Mouse (Mus musculus) layer of hippocampus, adult 18-20 months (tissue): ENCODE results near the gene Srsf4. TPM values are rescaled to one million over a fixed set of nuclear protein-coding genes. Genes with fewer than 3 reads are reported as not detected.
A peak's percentile ranks its signal among the peaks of the same experiment; 100 is the strongest.

Source experiments
- DNase-seq, 2 experiments: peaks; one replicate each; pipeline ENCODE4 v3.0.0; 2022; ENCODE audit warnings: low spot score in 2 of 2
- total RNA-seq, 2 experiments: library from RNA; stranded (reverse); gene quantifications; 2 replicates each; pipeline ENCODE4 v1.2.3; 2021

Srsf4 gene
- total RNA-seq, 2 experiments from 2014 or later: 71.4 to 71.5 TPM

- peak in 1 of 2 experiments; percentile 14 for DNase-seq
Observed at GRCm38 (mm10) chr4:131872672-131873292, 635 bp upstream of the Srsf4 start.

GRCm38 (mm10) chr4:131874169-131874536 is 736 bp downstream of the Srsf4 start:
- no peak for DNase-seq

GRCm38 (mm10) chr4:131874567-131874966 is 1.1 kb downstream of the Srsf4 start:
- DNase-seq: no peak

- DNase-seq: no peak
Observed at GRCm38 (mm10) chr4:131875242-131875641, 1.8 kb downstream of the Srsf4 start.

- no peak for DNase-seq
Observed at GRCm38 (mm10) chr4:131876836-131877235, 3.4 kb downstream of the Srsf4 start.

- DNase-seq: no peak
Observed at GRCm38 (mm10) chr4:131879692-131880091, 6.3 kb downstream of the Srsf4 start.

- no peak for DNase-seq
Observed at GRCm38 (mm10) chr4:131881306-131881705, 7.9 kb downstream of the Srsf4 start.

GRCm38 (mm10) chr4:131883571-131883970 is 10.2 kb downstream of the Srsf4 start:
- no peak for DNase-seq

- no peak for DNase-seq
Observed at GRCm38 (mm10) chr4:131885376-131885775, 12.0 kb downstream of the Srsf4 start.

GRCm38 (mm10) chr4:131888564-131888963 is 15.1 kb downstream of the Srsf4 start:
- no peak for DNase-seq

GRCm38 (mm10) chr4:131890692-131891091 is 17.3 kb downstream of the Srsf4 start:
- no peak for DNase-seq

- DNase-seq: no peak
Observed at GRCm38 (mm10) chr4:131897109-131897508, 23.7 kb downstream of the Srsf4 start.

- no peak for DNase-seq
Observed at GRCm38 (mm10) chr4:131897787-131898186, 24.4 kb downstream of the Srsf4 start.

GRCm38 (mm10) chr4:131898503-131899179 is 25.2 kb downstream of the Srsf4 start:
- DNase-seq: no peak

- DNase-seq: no peak
Observed at GRCm38 (mm10) chr4:131899180-131899554, 25.8 kb downstream of the Srsf4 start.

GRCm38 (mm10) chr4:131901090-131901489 is 27.7 kb downstream of the Srsf4 start:
- DNase-seq: no peak

- DNase-seq: peak in 1 of 2 experiments; percentile 57
Observed at GRCm38 (mm10) chr4:131904478-131904877, 31.1 kb downstream of the Srsf4 start.

GRCm38 (mm10) chr4:131906423-131906822 is 33.0 kb downstream of the Srsf4 start:
- no peak for DNase-seq

- no peak for DNase-seq
Observed at GRCm38 (mm10) chr4:131907912-131908311, 34.5 kb downstream of the Srsf4 start.

GRCm38 (mm10) chr4:131910237-131910994 is 37.0 kb downstream of the Srsf4 start:
- DNase-seq: no peak

- DNase-seq: no peak
Observed at GRCm38 (mm10) chr4:131911521-131911920, 38.1 kb downstream of the Srsf4 start.

GRCm38 (mm10) chr4:131913526-131913925 is 40.1 kb downstream of the Srsf4 start:
- DNase-seq: no peak
